Mouse (Mus musculus) cerebellum, adult 2 months (tissue): ENCODE measurements around the gene Nfyb.

Source experiments
- CTCF ChIP-seq: fragments of 200-500 bp; IDR thresholded peaks from 2 replicates; pipeline ENCODE4 v1.5.1; 2011; ENCODE audit warnings: low read depth, mild to moderate bottlenecking, control low read depth, low read length, moderate library complexity, borderline replicate concordance; ENCODE audit not compliant: insufficient read depth
- POLR2A ChIP-seq: fragments of 200-500 bp; IDR thresholded peaks from 2 replicates; pipeline ENCODE4 v1.6.1; 2011; ENCODE audit warnings: low read length, control low read depth, borderline replicate concordance; ENCODE audit not compliant: insufficient read depth

- TF ChIP-seq CTCF, result no peak
- TF ChIP-seq POLR2A, result no peak
Measured at GRCm38 (mm10) chr10:82741876-82742275, 22.1 kb downstream of the Nfyb start.
